Mouse (Mus musculus) stomach, embryonic 14.5 days (tissue): ENCODE data around the gene Hrh1. TPM values are rescaled to one million over a fixed set of nuclear protein-coding genes. Genes with fewer than 3 reads are reported as not detected.

Experiments
- ATAC-seq: fragments of 200-750 bp; cut with Nextera tagmentation; 2 replicates; pipeline ENCODE4 v1.8.0; 2017; ENCODE audit warnings: low read depth, moderate TSS enrichment; ENCODE audit not compliant: insufficient number of reproducible peaks, insufficient read depth, low FRiP score
- H3K27ac ChIP-seq: fragments of 300-500 bp; sonication (generic); 2 replicates; pipeline ENCODE4 v1.5.1; 2014; ENCODE audit warnings: mild to moderate bottlenecking, low read length, moderate library complexity, mixed read lengths
- H3K27me3 ChIP-seq: fragments of 300-500 bp; sonication (generic); 2 replicates; pipeline ENCODE4 v1.6.1; 2014; ENCODE audit warnings: low read length, control low read depth, mixed read lengths; ENCODE audit not compliant: control insufficient read depth, insufficient read depth
- H3K36me3 ChIP-seq: fragments of 300-500 bp; sonication (generic); 2 replicates; pipeline ENCODE4 v1.6.1; 2014; ENCODE audit warnings: mild to moderate bottlenecking, control low read depth, low read length, moderate library complexity, mixed read lengths; ENCODE audit not compliant: control insufficient read depth, insufficient read depth
- H3K4me1 ChIP-seq: fragments of 300-500 bp; sonication (generic); 2 replicates; pipeline ENCODE4 v1.6.1; 2014; ENCODE audit warnings: low read length, control low read depth, mixed read lengths; ENCODE audit not compliant: control insufficient read depth, insufficient read depth
- H3K4me2 ChIP-seq: fragments of 300-500 bp; sonication (generic); replicated peaks from 2 replicates; pipeline ENCODE4 v1.6.1; 2014; ENCODE audit warnings: low read depth, low read length, control low read depth
- H3K4me3 ChIP-seq: fragments of 300-500 bp; sonication (generic); 2 replicates; pipeline ENCODE4 v1.5.1; 2014; ENCODE audit warnings: low read depth, low read length, control low read depth
- H3K9ac ChIP-seq: fragments of 300-500 bp; sonication (generic); replicated peaks from 2 replicates; pipeline ENCODE4 v1.6.1; 2014; ENCODE audit warnings: low read depth, mild to moderate bottlenecking, control low read depth, low read length, moderate library complexity, mixed read lengths
- H3K9me3 ChIP-seq: fragments of 300-500 bp; sonication (generic); 2 replicates; pipeline ENCODE4 v1.6.1; 2016; ENCODE audit warnings: low read depth, low read length, control low read depth; ENCODE audit not compliant: control insufficient read depth
- WGBS: fragments of 180-500 bp; shearing (Covaris S2); extraction: QIAGEN DNeasy Blood & Tissue Kit; methylation state at CpG from one replicate; pipeline ENCODE4 v1.1.7; 2014; 5-methylcytosine and 5-hydroxymethylcytosine counted together
- polyA plus RNA-seq: library from polyadenylated mRNA; unstranded; fragments of >200 nt; fragmentation: Nextera tagmentation; extraction: Ambion mirVana; gene quantifications from 2 replicates; pipeline ENCODE4 v1.2.1, GENCODE M21; 2014

The Hrh1 gene
- polyA plus RNA-seq, 1 experiment from 2014 or later, result not detected

DNA sequence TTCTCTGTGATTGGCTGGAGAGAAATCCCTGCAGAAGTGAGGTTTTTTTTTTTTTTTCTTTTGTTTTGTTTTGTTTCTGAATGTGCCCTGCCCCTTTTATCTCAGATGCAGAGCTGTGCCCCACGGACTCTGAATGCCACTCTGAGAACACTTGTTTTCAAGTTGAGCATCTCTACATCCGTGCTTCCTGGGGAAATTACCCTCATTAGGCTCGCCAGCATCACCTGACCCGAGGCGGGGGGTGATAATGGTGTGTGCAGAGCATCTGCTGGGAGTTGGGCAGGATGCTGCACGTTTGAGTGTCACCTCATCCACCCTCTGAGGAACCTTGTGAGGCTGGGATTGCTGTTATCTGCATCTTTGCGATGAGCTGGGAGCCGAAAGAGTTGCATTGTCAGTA lies 14.2 kb downstream of the Hrh1 start:
- WGBS, result 50% methylated on average over 8 of the region's 8 CpGs
- Histone ChIP-seq H3K4me1 (no peaks in the 10 kb centered on the region), H3K9ac (no peak overlapping the region), H3K9me3 (no peaks in the 10 kb centered on the region), H3K4me2 (no peak overlapping the region), H3K27me3 (no peaks in the 10 kb centered on the region), H3K4me3 (no peak overlapping the region), H3K27ac (no peak overlapping the region), H3K36me3 (no peaks in the 10 kb centered on the region)
- no peak for ATAC-seq

DNA sequence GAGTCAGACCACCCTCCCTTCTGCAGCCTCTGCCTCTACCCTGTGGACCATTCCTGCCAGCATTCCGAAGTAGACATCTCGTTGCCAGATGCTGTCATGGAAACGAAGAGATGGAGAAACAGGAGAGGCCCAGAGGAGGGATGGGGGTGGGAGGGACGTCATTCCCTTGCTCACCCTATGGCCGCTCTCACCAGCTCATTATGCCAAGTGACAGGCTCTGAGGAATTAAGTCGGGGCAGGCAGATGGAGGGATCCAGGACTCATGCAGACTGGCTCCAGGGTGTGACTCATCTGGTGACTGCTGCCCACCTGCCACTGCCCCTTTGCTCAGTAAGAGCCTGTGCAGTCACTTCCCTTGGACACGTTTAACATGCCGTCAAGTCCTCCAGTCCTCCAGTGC lies 16.8 kb downstream of the Hrh1 start:
- Histone ChIP-seq H3K9ac (no peak overlapping the region), H3K9me3 (no peaks in the 10 kb centered on the region), H3K4me1 (no peaks in the 10 kb centered on the region), H3K4me2 (no peak overlapping the region), H3K27me3 (no peaks in the 10 kb centered on the region), H3K4me3 (no peak overlapping the region), H3K27ac (no peak overlapping the region), H3K36me3 (no peaks in the 10 kb centered on the region)
- no peak for ATAC-seq
- WGBS, result 52% methylated on average over 8 of the region's 8 CpGs

DNA sequence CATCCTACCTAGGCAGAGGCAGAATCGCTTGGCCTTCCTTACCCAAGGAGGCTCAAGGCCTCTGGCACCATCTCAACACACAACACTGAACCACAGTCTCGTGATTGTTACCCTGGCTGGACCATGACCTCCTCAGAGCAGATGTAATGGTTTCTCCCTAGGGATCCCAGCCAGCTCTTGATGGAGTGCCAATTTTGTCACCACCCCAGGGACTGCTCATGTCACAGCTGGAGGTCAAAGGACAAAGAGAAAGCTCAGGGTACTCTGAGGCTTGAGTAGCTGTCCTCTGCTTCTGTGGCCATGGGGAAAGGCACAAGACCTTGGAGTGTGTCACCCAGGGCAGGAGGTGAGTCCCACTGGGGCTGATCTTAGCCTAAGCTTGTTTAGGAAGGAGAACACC lies 20.3 kb downstream of the Hrh1 start:
- no peaks in the 10 kb centered on the region for H3K9me3 ChIP-seq
- H3K9ac ChIP-seq, result no peak overlapping the region
- H3K4me2 ChIP-seq, result no peak overlapping the region
- H3K4me1 ChIP-seq, result no peaks in the 10 kb centered on the region
- no peaks in the 10 kb centered on the region for H3K27me3 ChIP-seq
- no peak for ATAC-seq
- H3K27ac ChIP-seq, result no peak overlapping the region
- no peaks in the 10 kb centered on the region for H3K36me3 ChIP-seq
- 66% methylated on average over 2 of the region's 2 CpGs for WGBS
- H3K4me3 ChIP-seq, result no peak overlapping the region

DNA sequence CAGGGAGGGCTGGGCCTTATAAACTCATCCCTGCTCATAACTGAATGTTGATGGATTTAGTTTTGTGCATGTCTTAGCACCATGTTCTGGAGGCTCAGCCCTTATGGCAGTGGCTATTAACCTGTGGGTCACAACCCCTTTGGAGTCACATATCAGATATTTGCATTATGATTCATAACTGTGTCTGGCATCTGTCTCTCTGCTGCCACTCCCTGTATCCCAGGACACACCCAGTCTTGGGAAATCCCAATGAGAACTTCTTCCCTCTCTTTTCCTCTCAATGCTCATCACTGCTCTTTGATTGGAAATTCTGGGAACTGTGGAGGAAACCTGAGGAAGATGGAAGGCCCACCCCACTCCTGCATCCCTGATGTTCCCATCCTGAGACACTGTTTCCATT lies 23.3 kb downstream of the Hrh1 start:
- Histone ChIP-seq H3K9ac (no peak overlapping the region), H3K27me3 (no peaks in the 10 kb centered on the region), H3K4me2 (no peak overlapping the region), H3K9me3 (no peaks in the 10 kb centered on the region), H3K36me3 (no peaks in the 10 kb centered on the region), H3K4me1 (no peaks in the 10 kb centered on the region), H3K4me3 (no peak overlapping the region), H3K27ac (no peak overlapping the region)
- no peak for ATAC-seq

DNA sequence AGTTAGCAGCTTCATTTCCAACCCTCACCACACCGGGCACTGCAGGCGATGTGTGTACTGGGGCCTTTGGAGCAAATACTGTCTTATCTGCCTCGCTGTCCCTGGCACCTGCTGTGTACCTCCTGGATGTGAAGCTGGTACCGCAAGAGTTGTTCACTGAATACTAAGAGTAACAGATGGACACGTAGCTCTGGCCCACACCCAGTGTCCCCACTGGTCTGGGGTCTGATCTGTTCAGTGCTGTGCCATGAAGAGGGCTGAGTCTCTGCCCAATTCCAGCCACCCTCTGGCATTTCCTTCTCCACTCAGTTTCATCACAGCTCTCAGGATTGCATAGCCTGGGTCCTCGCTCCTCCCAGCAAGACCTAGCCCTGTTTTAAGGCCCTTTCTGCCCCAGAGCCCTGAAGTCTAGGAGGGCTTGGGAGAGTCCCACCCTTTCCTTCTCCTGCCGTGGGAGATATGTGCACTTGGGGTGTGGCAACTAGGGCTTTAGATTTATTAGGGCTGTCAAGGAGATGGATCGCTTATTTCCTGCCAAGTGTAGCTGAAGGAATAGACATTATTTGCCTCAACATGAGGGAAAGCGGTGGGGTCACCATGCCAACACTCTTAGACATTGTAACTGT lies 25.4 kb downstream of the Hrh1 start:
- H3K36me3 ChIP-seq, result no peaks in the 10 kb centered on the region
- no peaks in the 10 kb centered on the region for H3K4me1 ChIP-seq
- H3K4me2 ChIP-seq, result no peak overlapping the region
- 59% methylated on average over 9 of the region's 9 CpGs for WGBS
- no peaks in the 10 kb centered on the region for H3K27me3 ChIP-seq
- H3K9ac ChIP-seq, result no peak overlapping the region
- ATAC-seq, result no peak
- no peak overlapping the region for H3K4me3 ChIP-seq
- no peak overlapping the region for H3K27ac ChIP-seq
- H3K9me3 ChIP-seq, result no peaks in the 10 kb centered on the region

DNA sequence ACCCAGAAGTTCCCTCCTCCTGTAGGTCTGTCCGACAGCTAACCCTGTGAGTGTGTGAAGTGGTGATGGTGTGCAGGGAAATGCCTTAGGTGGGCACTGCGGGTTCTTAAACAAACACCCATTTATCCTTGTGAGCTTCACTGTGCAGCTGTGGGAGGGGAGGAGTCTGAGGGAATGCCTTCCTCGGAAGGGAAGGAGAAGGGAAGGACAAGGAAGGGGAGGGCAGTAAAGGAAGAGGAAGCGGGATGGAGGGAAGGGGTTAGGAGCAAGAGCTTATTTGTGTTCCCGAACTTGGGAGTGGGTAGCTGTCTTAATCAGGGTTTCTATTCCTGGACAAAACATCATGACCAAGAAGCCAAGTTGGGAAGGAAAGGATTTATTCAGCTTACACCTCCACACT lies 27.6 kb downstream of the Hrh1 start:
- Histone ChIP-seq H3K27me3 (no peaks in the 10 kb centered on the region), H3K9me3 (no peaks in the 10 kb centered on the region)

DNA sequence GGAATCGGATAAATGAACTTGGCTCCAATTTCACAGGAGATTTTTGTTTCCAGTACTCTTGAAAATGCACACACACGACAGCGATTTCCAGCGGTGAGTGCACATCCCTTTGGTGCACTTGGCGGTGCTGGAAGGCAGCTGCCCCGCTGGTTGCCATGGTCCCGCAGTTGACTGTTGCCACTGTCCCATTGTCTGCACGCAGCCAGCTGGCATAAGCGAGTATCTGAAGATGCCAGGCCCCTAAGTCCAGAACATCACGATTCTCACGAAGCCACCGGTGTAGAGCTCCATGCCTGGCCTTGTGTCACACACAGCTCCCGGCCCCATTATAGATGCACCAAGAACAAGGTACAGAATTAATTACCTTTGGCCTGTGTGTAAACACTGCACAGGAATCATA lies 29.9 kb downstream of the Hrh1 start:
- Histone ChIP-seq H3K27me3 (no peaks in the 10 kb centered on the region), H3K9ac (no peak overlapping the region), H3K4me3 (no peak overlapping the region), H3K27ac (no peak overlapping the region), H3K9me3 (no peaks in the 10 kb centered on the region), H3K4me1 (no peaks in the 10 kb centered on the region), H3K36me3 (no peaks in the 10 kb centered on the region), H3K4me2 (no peak overlapping the region)
- 94% methylated on average over 13 of the region's 13 CpGs for WGBS
- no peak for ATAC-seq

More for the DNA sequence above, 27.6 kb downstream of the Hrh1 start:
- H3K4me2 ChIP-seq, result no peak overlapping the region
- H3K4me1 ChIP-seq, result no peaks in the 10 kb centered on the region
- no peak overlapping the region for H3K9ac ChIP-seq
- no peak overlapping the region for H3K27ac ChIP-seq
- ATAC-seq, result no peak
- H3K36me3 ChIP-seq, result no peaks in the 10 kb centered on the region
- 23% methylated on average over 5 of the region's 5 CpGs for WGBS
- H3K4me3 ChIP-seq, result no peak overlapping the region

DNA sequence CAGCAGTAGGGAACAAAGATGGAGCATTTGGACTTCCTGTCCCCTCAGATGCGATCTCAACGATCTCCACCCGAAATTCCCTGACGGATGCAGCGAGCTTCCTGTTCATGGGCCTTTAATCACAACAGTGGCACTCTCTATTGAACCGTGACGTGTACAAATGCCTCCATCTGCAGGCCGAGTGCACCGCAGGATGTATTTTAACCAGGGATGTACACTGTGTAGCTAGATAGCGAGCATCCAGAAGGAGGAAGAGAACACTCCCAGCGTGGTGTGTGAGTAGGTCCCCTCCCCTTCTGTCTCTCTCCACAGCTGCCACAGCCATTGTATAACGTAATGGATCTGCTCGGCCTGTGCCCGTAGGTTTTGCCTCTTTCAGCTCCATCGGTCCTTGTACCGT lies 31.1 kb downstream of the Hrh1 start:
- H3K9me3 ChIP-seq, result no peaks in the 10 kb centered on the region
- no peaks in the 10 kb centered on the region for H3K27me3 ChIP-seq
- no peaks in the 10 kb centered on the region for H3K36me3 ChIP-seq
- no peak overlapping the region for H3K4me3 ChIP-seq
- no peak overlapping the region for H3K9ac ChIP-seq
- no peaks in the 10 kb centered on the region for H3K4me1 ChIP-seq
- no peak for ATAC-seq
- no peak overlapping the region for H3K27ac ChIP-seq
- H3K4me2 ChIP-seq, result no peak overlapping the region
- 73% methylated on average over 16 of the region's 16 CpGs for WGBS

DNA sequence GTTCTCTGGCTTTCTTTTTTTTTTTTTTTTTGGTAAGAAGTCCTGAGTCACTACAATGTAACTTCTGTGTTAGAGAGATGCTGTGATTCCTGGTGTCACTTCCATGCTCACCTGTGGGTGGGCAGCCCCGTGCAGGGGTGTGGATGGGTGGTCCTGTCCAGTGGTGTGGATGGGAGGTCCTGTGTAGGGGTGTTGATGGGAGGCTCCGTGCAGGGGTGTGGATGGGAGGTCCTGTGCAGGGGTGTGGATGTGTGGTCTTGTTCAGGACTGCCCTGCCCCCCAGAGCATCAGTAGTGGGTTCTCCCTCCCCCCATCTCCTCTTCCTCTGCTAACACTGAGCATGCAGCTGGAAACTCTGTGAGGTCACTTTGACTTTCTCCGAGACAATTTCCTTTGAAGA lies 34.9 kb downstream of the Hrh1 start:
- H3K4me2 ChIP-seq, result no peak overlapping the region
- H3K4me3 ChIP-seq, result no peak overlapping the region
- H3K9me3 ChIP-seq, result no peaks in the 10 kb centered on the region
- H3K9ac ChIP-seq, result no peak overlapping the region
- no peaks in the 10 kb centered on the region for H3K27me3 ChIP-seq
- ATAC-seq, result no peak
- WGBS, result 34% methylated on average over 3 of the region's 3 CpGs
- no peaks in the 10 kb centered on the region for H3K4me1 ChIP-seq
- H3K36me3 ChIP-seq, result no peaks in the 10 kb centered on the region
- no peak overlapping the region for H3K27ac ChIP-seq
